Mouse (Mus musculus) embryonic fibroblast, embryonic 13.5 days (primary cell): ENCODE data around the gene Adam22. TPM values are rescaled to one million over a fixed set of nuclear protein-coding genes. Genes with fewer than 3 reads are reported as not detected.

Experiments
- H3K27ac ChIP-seq: 2 replicates; pipeline ENCODE4 v1.5.1; 2012; ENCODE audit warnings: low read length, control low read depth, inconsistent platforms; ENCODE audit not compliant: insufficient read depth
- H3K4me1 ChIP-seq: 2 replicates; pipeline ENCODE4 v1.6.1; 2011; ENCODE audit warnings: low read length; ENCODE audit not compliant: control insufficient read depth, insufficient read depth
- H3K4me3 ChIP-seq: 2 replicates; pipeline ENCODE4 v1.5.1; 2011; ENCODE audit warnings: mild to moderate bottlenecking, control low read depth, low read length; ENCODE audit not compliant: insufficient read depth
- CTCF ChIP-seq: IDR thresholded peaks from 2 replicates; pipeline ENCODE4 v1.5.1; 2011; ENCODE audit warnings: mild to moderate bottlenecking, control low read depth, low read length, moderate library complexity, borderline replicate concordance; ENCODE audit not compliant: insufficient read depth
- POLR2A ChIP-seq: IDR thresholded peaks from 2 replicates; pipeline ENCODE4 v1.6.1; 2011; ENCODE audit warnings: low read depth, mild to moderate bottlenecking, control low read depth, low read length, moderate library complexity
- polyA plus RNA-seq: library from polyadenylated mRNA; stranded (reverse); fragments of >200 nt; gene quantifications from 2 replicates; pipeline ENCODE4 v1.2.4, GENCODE M21; 2011; ENCODE audit warnings: low read depth; ENCODE audit not compliant: missing spikeins, insufficient read length

Gene Adam22
- polyA plus RNA-seq, 1 experiment, result 10.4 TPM

- no peak overlapping the region for H3K27ac ChIP-seq
These were observed 187.3 kb downstream of the Adam22 start for GRCm38 (mm10) chr5:8180646-8181045.

GRCm38 (mm10) chr5:8178111-8178510 is 189.8 kb downstream of the Adam22 start:
- no peak for TF ChIP-seq POLR2A
- TF ChIP-seq CTCF, result no peak
- no peak overlapping the region for H3K27ac ChIP-seq
- no peak overlapping the region for H3K4me3 ChIP-seq
- H3K4me1 ChIP-seq, result no peaks in the 10 kb centered on the region

More at GRCm38 (mm10) chr5:8180646-8181045, 187.3 kb downstream of the Adam22 start:
- TF ChIP-seq CTCF, result no peak
- TF ChIP-seq POLR2A, result no peak
- Histone ChIP-seq H3K4me3 (no peak overlapping the region), H3K4me1 (no peaks in the 10 kb centered on the region)

DNA sequence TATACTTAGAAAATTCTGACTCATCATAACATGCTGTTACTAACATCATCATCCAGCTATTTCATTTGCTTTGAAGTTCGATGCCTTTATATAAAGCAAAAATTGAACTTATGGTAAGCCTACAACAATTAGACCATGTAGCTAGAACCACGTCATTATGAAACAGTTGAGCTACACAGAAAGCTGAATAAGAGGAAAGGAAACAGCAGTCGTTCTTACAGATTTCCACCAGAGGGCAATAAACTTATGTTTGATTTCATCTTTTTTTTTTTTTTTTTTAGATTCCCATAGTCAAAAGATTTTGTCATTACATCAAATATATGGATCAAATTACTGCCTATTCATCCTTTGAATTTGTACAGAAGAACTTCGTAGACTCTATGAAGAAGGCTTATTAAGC is 203.2 kb downstream of the Adam22 start:
- Histone ChIP-seq H3K4me1 (no peaks in the 10 kb centered on the region), H3K27ac (no peak overlapping the region), H3K4me3 (no peak overlapping the region)
- no peak for TF ChIP-seq POLR2A
- no peak for TF ChIP-seq CTCF

GRCm38 (mm10) chr5:8151645-8152044 is 216.3 kb downstream of the Adam22 start:
- TF ChIP-seq CTCF, result no peak
- no peak for TF ChIP-seq POLR2A
- H3K4me3 ChIP-seq, result no peak overlapping the region
- no peak overlapping the region for H3K27ac ChIP-seq
- no peaks in the 10 kb centered on the region for H3K4me1 ChIP-seq

GRCm38 (mm10) chr5:8146146-8146545 is 221.8 kb downstream of the Adam22 start:
- H3K4me1 ChIP-seq, result no peaks in the 10 kb centered on the region
- TF ChIP-seq POLR2A (no peak), CTCF (no peak)

GRCm38 (mm10) chr5:8145473-8145872 is 222.5 kb downstream of the Adam22 start:
- Histone ChIP-seq H3K4me1 (no peaks in the 10 kb centered on the region), H3K27ac (no peak overlapping the region), H3K4me3 (no peak overlapping the region)
- TF ChIP-seq CTCF (no peak), POLR2A (no peak)

More at GRCm38 (mm10) chr5:8146146-8146545, 221.8 kb downstream of the Adam22 start:
- Histone ChIP-seq H3K27ac (no peak overlapping the region), H3K4me3 (no peak overlapping the region)

DNA sequence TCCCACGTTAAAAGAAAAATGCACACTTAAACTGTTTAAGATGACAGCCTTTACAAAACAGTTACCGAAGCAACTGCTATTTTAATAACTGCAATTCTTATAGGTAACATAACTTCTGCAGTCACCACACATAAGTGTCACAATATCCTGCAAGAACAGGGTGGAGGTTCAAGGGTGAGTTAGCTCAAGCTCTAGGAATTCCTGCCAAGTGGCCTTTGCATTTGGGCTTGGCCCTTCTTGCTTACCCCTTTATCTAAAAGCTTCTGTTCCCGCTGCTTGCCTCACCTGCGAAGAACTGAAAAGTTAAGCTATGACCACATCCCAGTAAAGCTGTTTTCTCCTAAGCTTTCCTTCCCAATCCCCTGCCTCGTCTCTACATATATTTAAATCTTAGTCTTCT is 235.4 kb downstream of the Adam22 start:
- Histone ChIP-seq H3K4me3 (no peak overlapping the region), H3K27ac (no peak overlapping the region), H3K4me1 (no peaks in the 10 kb centered on the region)
- TF ChIP-seq POLR2A, result no peak
- no peak for TF ChIP-seq CTCF

GRCm38 (mm10) chr5:8131918-8132317 is 236.0 kb downstream of the Adam22 start:
- H3K4me3 ChIP-seq, result no peak overlapping the region
- H3K27ac ChIP-seq, result no peak overlapping the region
- TF ChIP-seq CTCF (no peak), POLR2A (no peak)
- no peaks in the 10 kb centered on the region for H3K4me1 ChIP-seq

DNA sequence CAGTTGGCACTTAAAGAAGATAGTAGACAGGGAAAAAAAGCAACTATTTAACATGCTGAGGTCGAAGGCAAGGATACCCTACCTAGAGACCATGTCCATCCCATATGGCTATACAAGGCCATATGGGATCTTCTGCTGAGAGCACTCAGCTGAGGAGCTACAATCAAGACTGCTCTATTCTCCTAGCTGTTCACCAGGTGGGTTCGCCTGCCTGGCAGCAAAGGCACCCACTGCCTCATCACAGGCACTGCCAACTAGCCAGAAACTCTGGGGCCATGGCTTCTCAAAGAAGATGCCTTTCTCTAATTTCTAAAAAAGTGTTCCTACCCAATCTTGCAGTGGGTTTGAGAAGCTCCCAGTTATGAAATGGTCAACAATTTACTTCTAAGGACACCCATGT is 238.2 kb downstream of the Adam22 start:
- TF ChIP-seq POLR2A (no peak), CTCF (no peak)
- H3K4me1 ChIP-seq, result no peaks in the 10 kb centered on the region
- no peak overlapping the region for H3K4me3 ChIP-seq
- H3K27ac ChIP-seq, result no peak overlapping the region

GRCm38 (mm10) chr5:8120926-8121325 is 247.0 kb downstream of the Adam22 start:
- no peak overlapping the region; the same call in 1 of the 2 replicates for H3K27ac ChIP-seq
- peaks cover 2% of the 10 kb centered on the region for H3K4me1 ChIP-seq
- TF ChIP-seq CTCF, result no peak
- no peak for TF ChIP-seq POLR2A
- no peak overlapping the region for H3K4me3 ChIP-seq

DNA sequence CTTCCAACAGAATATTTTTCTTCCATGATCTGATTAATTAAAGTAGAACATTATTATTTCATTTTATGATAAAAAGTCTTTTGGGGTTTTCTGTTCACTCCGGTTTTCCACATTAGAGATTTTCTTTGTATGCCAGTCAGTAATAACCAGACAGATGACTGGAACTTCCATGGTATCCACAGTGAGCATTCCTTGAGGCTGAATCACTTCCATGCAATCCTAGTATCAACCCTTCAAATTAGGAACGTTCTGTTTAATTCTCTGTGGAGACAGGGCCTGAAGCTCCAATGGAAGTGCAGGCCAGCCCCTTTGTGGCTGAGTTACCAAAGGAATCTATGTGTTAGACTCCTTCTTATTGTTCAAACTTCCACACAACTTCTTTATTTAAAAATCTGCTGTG is 247.9 kb downstream of the Adam22 start:
- H3K4me3 ChIP-seq, result no peak overlapping the region
- H3K27ac ChIP-seq, result peak overlapping the region; percentile 67; the same call in 1 of the 2 replicates
- TF ChIP-seq CTCF, result no peak
- TF ChIP-seq POLR2A, result no peak
- peaks cover 2% of the 10 kb centered on the region for H3K4me1 ChIP-seq
